Mouse (Mus musculus) C2C12 (cell line): ENCODE data around the gene Sned1. TPM values are rescaled to one million over a fixed set of nuclear protein-coding genes. Genes with fewer than 3 reads are reported as not detected.

Source experiments
- H3K27me3 ChIP-seq: one replicate; pipeline ENCODE4 v1.6.1; 2011; ENCODE audit not compliant: control insufficient read depth, insufficient read depth, insufficient read length
- H3K36me3 ChIP-seq: one replicate; pipeline ENCODE4 v1.6.1; 2011; ENCODE audit not compliant: control insufficient read depth, insufficient read depth
- H3K4me3 ChIP-seq: one replicate; pipeline ENCODE4 v1.5.1; 2011; ENCODE audit warnings: mild to moderate bottlenecking, control low read depth; ENCODE audit not compliant: poor library complexity, insufficient read depth, severe bottlenecking
- H3K79me2 ChIP-seq: one replicate; pipeline ENCODE4 v1.6.1; 2011; ENCODE audit not compliant: control insufficient read depth, insufficient read depth
- H3K79me3 ChIP-seq: one replicate; pipeline ENCODE4 v1.6.1; 2011; ENCODE audit warnings: low read depth, control low read depth
- H3ac ChIP-seq: one replicate; pipeline ENCODE3; 2011; ENCODE audit warnings: low read depth; ENCODE audit not compliant: control insufficient read depth, insufficient read length
- CEBPB ChIP-seq: IDR thresholded peaks from one replicate; pipeline ENCODE4 v1.6.1; 2011; ENCODE audit warnings: low read depth, mild to moderate bottlenecking, control low read depth, moderate library complexity
- CTCF ChIP-seq: IDR thresholded peaks from one replicate; pipeline ENCODE4 v1.5.1; 2011; ENCODE audit not compliant: control insufficient read depth, insufficient read depth, insufficient read length
- FOSL1 ChIP-seq: IDR thresholded peaks from one replicate; pipeline ENCODE4 v1.8.0; 2011; ENCODE audit warnings: mild to moderate bottlenecking, low read length; ENCODE audit not compliant: poor library complexity, insufficient read depth, severe bottlenecking
- MAX ChIP-seq: IDR thresholded peaks from one replicate; pipeline ENCODE4 v1.6.1; 2011; ENCODE audit warnings: mild to moderate bottlenecking, control low read depth
- MYOD1 ChIP-seq: IDR thresholded peaks from one replicate; pipeline ENCODE4 v1.6.1; 2011; ENCODE audit warnings: low read depth; ENCODE audit not compliant: control insufficient read depth, insufficient read length
- MYOG ChIP-seq: IDR thresholded peaks from one replicate; pipeline ENCODE4 v1.6.1; 2011; ENCODE audit not compliant: control insufficient read depth, insufficient read length; ENCODE audit errors: extremely low read depth
- USF1 ChIP-seq: IDR thresholded peaks from one replicate; pipeline ENCODE4 v1.6.1; 2011; ENCODE audit warnings: low read depth, mild to moderate bottlenecking, control low read depth, moderate library complexity
- microRNA-seq: library from miRNA; unstranded; fragments of <30 nt; microRNA quantifications from one replicate; pipeline ENCODE4, GENCODE M21; 2019; ENCODE audit warnings: borderline microRNAs expressed
- polyA plus RNA-seq: library from polyadenylated mRNA; unstranded; fragments of >200 nt; fragmentation: generic; extraction: Trizol; gene quantifications from one replicate; pipeline ENCODE4 v1.2.1, GENCODE M21; 2012; ENCODE audit warnings: missing spikeins

Sned1 gene
- polyA plus RNA-seq, 1 experiment: 0.18 TPM

DNA sequence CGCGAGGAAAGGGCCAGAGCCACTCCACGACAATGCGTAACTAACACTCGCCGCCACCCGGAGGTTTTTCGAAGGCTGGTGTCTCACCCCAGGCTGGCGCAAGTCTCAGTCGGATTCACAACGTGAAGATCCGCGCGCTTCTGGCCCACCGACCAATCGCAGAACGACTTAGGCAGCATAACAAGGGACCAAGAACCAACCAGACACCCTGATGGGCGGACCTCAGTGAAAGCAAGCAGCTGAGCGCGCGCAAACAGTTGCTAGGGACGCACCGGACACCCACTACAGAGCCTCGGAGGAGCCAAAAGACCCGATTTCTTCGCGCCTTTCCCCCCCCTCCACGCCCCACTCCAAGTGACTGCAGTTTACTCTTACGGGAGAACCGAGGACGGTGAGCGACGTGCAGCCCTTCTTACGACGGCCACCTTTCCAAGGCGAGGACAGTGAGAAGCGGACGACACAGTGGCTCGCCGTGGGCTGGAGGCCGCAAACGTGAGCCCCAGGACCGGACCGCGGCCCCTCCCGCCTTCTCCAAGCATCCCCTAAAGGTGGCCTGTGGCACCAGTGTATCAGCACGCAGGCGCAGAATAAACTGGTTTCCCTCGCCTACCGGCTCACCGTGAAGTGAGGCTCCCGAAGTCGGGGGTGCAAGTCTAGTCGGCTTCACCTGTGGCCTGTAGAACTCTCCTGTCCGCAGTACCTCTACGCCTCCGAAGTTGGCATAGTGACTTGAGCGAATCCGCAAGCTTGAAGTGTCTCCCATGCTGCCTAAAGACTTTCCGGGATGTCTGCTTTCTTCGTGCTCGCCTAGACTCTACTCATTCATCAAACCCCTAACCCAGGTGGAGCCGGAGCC, 107.2 kb downstream of the Sned1 start, which contains the start of the genes Ppp1r7 and Pask:
TSS of gene Ppp1r7 (plus strand) at position 207 of the 856 bp plus-strand sequence.
TSS of gene Pask (minus strand) at position 835 of the 856 bp plus-strand sequence.
- peaks cover 11% of the 10 kb centered on the region for H3K36me3 ChIP-seq
- H3K4me3 ChIP-seq: peak within 1 kb of the TSS; percentile 94
- H3K79me2 ChIP-seq: peaks cover 59% of the 10 kb centered on the region
- peak within 1 kb of the TSS; percentile 80 for H3ac ChIP-seq
- no peak for TF ChIP-seq MYOD1
- peak; percentile 74 for TF ChIP-seq MAX
- H3K27me3 ChIP-seq: no peaks in the 10 kb centered on the region
- peaks cover 18% of the 10 kb centered on the region for H3K79me3 ChIP-seq

DNA sequence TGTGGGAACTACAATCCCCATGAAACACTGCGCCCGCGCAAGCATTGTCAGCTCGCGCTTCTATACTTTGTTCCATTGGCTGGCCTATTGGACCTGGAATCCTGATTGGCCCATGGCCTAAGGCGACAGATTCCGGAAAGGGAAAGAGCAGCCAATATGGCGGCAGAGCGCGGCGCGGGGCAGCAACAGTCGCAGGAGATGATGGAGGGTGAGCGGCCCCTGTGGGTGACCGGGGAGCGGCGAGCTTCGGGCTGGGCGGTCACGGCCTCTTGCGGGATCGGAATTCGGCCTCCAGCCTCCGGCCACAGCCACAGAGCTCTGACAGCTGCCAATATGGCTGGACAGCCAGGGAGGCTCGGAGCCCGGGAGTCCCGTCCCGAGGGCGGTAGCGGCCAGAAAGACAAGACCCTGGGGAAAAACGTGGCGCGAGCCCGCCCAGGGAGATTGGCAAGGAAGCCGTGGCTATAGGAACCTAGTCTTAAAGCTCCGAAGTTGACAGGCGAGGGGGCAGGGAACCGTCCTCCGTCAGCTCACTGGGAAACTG, 107.9 kb downstream of the Sned1 start:
- peaks cover 56% of the 10 kb centered on the region for H3K79me2 ChIP-seq
- H3K27me3 ChIP-seq: no peaks in the 10 kb centered on the region
- peaks cover 13% of the 10 kb centered on the region for H3K36me3 ChIP-seq
- H3K4me3 ChIP-seq: peak overlapping the region; percentile 94
- H3ac ChIP-seq: peak overlapping the region; percentile 80
- TF ChIP-seq MAX (no peak), CTCF (peak; percentile 49), USF1 (no peak), MYOD1 (no peak)
- H3K79me3 ChIP-seq: peaks cover 18% of the 10 kb centered on the region

DNA sequence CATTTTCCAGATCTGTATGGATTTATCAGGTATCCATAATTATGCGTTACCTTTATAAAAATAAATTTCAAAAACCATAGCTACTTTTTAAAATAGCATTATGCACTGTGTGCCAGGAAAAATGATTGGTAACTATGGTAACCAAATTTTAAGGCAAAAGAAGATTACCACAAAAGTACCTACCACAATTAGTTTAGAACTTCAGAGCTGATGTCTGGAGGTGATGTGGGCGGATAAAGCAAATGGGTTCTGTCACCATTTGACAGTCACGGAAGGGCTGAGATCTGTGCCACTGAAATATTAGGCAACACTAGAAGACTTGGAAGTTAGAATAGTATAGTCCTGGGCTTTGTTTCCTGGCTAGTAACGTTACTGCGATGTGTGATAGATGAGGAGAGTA, 111.5 kb downstream of the Sned1 start:
- Histone ChIP-seq H3K36me3 (peaks cover 39% of the 10 kb centered on the region), H3K4me3 (no peak overlapping the region), H3K79me2 (peaks cover 30% of the 10 kb centered on the region), H3K79me3 (peaks cover 16% of the 10 kb centered on the region), H3K27me3 (no peaks in the 10 kb centered on the region), H3ac (no peak overlapping the region)
- no peak for TF ChIP-seq CTCF
- no peak for TF ChIP-seq MAX
- TF ChIP-seq MYOD1: no peak
- no peak for TF ChIP-seq CEBPB
- no peak for TF ChIP-seq USF1
- TF ChIP-seq FOSL1: no peak
- TF ChIP-seq MYOG: no peak

DNA sequence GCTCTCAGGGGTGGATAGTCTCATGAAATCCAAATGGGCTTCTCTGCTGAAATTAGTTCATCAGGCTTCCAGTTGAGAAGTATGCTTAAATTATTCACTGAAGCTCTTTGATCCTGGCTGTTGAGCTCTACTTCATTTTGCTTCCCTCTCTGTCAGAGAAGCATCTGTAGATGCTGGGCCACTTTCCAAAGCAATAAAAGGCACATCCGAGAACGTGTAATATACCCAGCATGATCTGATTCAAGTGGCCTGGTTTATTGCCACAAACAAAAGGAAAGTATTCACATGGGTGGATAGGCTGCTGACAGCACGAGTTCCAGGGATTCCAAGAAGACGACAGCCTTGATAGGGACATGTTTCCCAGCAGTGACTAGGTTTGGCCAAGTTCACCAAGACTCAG, 114.1 kb downstream of the Sned1 start:
- Histone ChIP-seq H3K79me2 (peaks cover 20% of the 10 kb centered on the region), H3ac (no peak overlapping the region), H3K27me3 (no peaks in the 10 kb centered on the region), H3K36me3 (peaks cover 61% of the 10 kb centered on the region), H3K79me3 (peaks cover 7% of the 10 kb centered on the region), H3K4me3 (no peak overlapping the region)
- TF ChIP-seq MAX: no peak
- TF ChIP-seq FOSL1: no peak

Small RNAs within 50 kb of the gene (microRNA-seq; reads per million reads assigned to microRNA genes)
- gene Mir6901 (1.3 reads per million, percentile 29 among the genes with 10 or more reads in this experiment), gene Mir6902 (0.24 reads per million)

Other genes starting within 250 kb of the Sned1 start
- gene Aqp12, start 229.5 kb upstream of the Sned1 start, polyA plus RNA-seq: not detected
- 3.4 TPM for gene Kif1a, start 133.9 kb upstream of the Sned1 start, polyA plus RNA-seq
- not detected for gene Agxt, start 100.6 kb upstream of the Sned1 start, polyA plus RNA-seq
- gene 2310007B03Rik, start 74.9 kb upstream of the Sned1 start, polyA plus RNA-seq: 0.09 TPM
- 0.01 TPM for gene Crocc2, start 67.1 kb upstream of the Sned1 start, polyA plus RNA-seq
- gene Mterf4, start 70.1 kb downstream of the Sned1 start, polyA plus RNA-seq: 11.7 TPM
- 16.8 TPM for gene Ppp1r7, start 107.0 kb downstream of the Sned1 start, polyA plus RNA-seq
- 6.6 TPM for gene Pask, start 107.6 kb downstream of the Sned1 start, polyA plus RNA-seq
- gene Ano7, start 138.1 kb downstream of the Sned1 start, polyA plus RNA-seq: 0.05 TPM
- gene Hdlbp, start 243.0 kb downstream of the Sned1 start, polyA plus RNA-seq: 134 TPM